Mouse (Mus musculus) embryonic fibroblast, embryonic 13.5 days (primary cell): ENCODE measurements around the gene Ctsj.

Source experiments
- CTCF ChIP-seq: IDR thresholded peaks from 2 replicates; pipeline ENCODE4 v1.5.1; 2011; ENCODE audit warnings: mild to moderate bottlenecking, control low read depth, low read length, moderate library complexity, borderline replicate concordance; ENCODE audit not compliant: insufficient read depth
- POLR2A ChIP-seq: IDR thresholded peaks from 2 replicates; pipeline ENCODE4 v1.6.1; 2011; ENCODE audit warnings: low read depth, mild to moderate bottlenecking, control low read depth, low read length, moderate library complexity

DNA sequence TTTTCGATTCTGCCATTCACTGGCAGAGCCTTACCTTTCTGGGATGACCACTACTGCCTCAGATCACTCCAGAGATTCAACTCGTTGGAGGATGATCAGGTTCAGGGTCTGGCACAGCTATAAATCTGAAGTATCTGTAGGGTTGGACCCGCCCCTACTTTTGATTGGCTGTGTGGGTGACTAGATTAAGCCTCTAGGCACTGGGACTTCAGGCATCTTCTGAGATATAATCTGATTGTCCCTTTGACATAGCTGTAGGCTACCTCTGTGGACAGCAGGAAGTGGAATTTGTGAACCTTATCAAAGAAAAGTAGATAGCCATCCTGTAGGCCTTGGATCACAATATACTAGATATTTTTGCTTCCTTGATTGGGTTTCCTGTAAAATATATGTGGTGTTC lies 34.8 kb upstream of the Ctsj start, which contains the start of gene Ctsq:
- TF ChIP-seq POLR2A (no peak), CTCF (no peak)
